Mouse (Mus musculus): Measurements from ENCODE around the gene Armc2. TPM values are rescaled to one million over a fixed set of nuclear protein-coding genes. Genes with fewer than 3 reads are reported as not detected.

Armc2 gene
- total and polyA plus RNA-seq, 3 experiments, result 0.27 TPM; not detected in 2

- no peaks in the 10 kb centered on the region for H3K9me3 ChIP-seq (replicated peaks)
- peaks cover 18% of the 10 kb centered on the region for H3K4me1 ChIP-seq (ENCODE audit: insufficient read depth, low read depth, low read length)
- H3K4me3 ChIP-seq (ENCODE audit: low read depth, low read length), result no peak overlapping the region
- no peaks in the 10 kb centered on the region for H3K27me3 ChIP-seq (ENCODE audit: insufficient read depth, low read length)
- TF ChIP-seq TAL1 (conservative IDR thresholded peaks at IDR 0.05; ENCODE audit: low read depth, low read length), result no peak
- no peak for TF ChIP-seq POLR2AphosphoS5 (IDR thresholded peaks at IDR 0.05; ENCODE audit: insufficient replicate concordance, low read depth, low read length)
- no peak for TF ChIP-seq GATA2 (IDR thresholded peaks at IDR 0.05; ENCODE audit: borderline replicate concordance, low read depth, low read length)
- TF ChIP-seq GATA1 (IDR thresholded peaks at IDR 0.05; ENCODE audit: borderline replicate concordance, low read length), result no peak
- no peak for TF ChIP-seq CTCF (IDR thresholded peaks at IDR 0.05; ENCODE audit: low read depth, low read length)
- no peak for ATAC-seq (ENCODE audit: extremely low read depth, insufficient number of reproducible peaks, low FRiP score, poor library complexity, severe bottlenecking)
- H3K36me3 ChIP-seq (replicated peaks), result no peaks in the 10 kb centered on the region
- no peak for DNase-seq (ENCODE audit: low spot score)
These were observed 139.9 kb downstream of the Armc2 start for GRCm38 (mm10) chr10:41878344-41878743.

GRCm38 (mm10) chr10:41875624-41876023 lies 142.6 kb downstream of the Armc2 start:
- Histone ChIP-seq H3K27me3 (ENCODE audit: insufficient read depth, low read length) (no peaks in the 10 kb centered on the region), H3K9me3 (replicated peaks) (no peaks in the 10 kb centered on the region), H3K36me3 (replicated peaks) (no peaks in the 10 kb centered on the region), H3K4me1 (ENCODE audit: insufficient read depth, low read depth, low read length) (peaks cover 4% of the 10 kb centered on the region; the same call in 1 of the 2 replicates), H3K4me3 (ENCODE audit: low read depth, low read length) (no peak overlapping the region)
- ATAC-seq (ENCODE audit: extremely low read depth, insufficient number of reproducible peaks, low FRiP score, poor library complexity, severe bottlenecking) (no peak), DNase-seq (ENCODE audit: low spot score) (no peak)
- TF ChIP-seq CTCF (IDR thresholded peaks at IDR 0.05; ENCODE audit: low read depth, low read length), result no peak
- TF ChIP-seq GATA2 (IDR thresholded peaks at IDR 0.05; ENCODE audit: borderline replicate concordance, low read depth, low read length), result no peak
- TF ChIP-seq POLR2AphosphoS5 (IDR thresholded peaks at IDR 0.05; ENCODE audit: insufficient replicate concordance, low read depth, low read length), result no peak
- TF ChIP-seq TAL1 (conservative IDR thresholded peaks at IDR 0.05; ENCODE audit: low read depth, low read length), result no peak
- no peak for TF ChIP-seq GATA1 (IDR thresholded peaks at IDR 0.05; ENCODE audit: borderline replicate concordance, low read length)

- H3K4me1 ChIP-seq (ENCODE audit: insufficient read depth, low read depth, low read length), result peaks cover 10% of the 10 kb centered on the region
- DNase-seq (ENCODE audit: low spot score), result no peak
- no peak for ATAC-seq (ENCODE audit: extremely low read depth, insufficient number of reproducible peaks, low FRiP score, poor library complexity, severe bottlenecking)
- no peaks in the 10 kb centered on the region for H3K9me3 ChIP-seq (replicated peaks)
- H3K4me3 ChIP-seq (ENCODE audit: low read depth, low read length), result no peak overlapping the region
- TF ChIP-seq GATA1 (IDR thresholded peaks at IDR 0.05; ENCODE audit: borderline replicate concordance, low read length) (no peak), CTCF (IDR thresholded peaks at IDR 0.05; ENCODE audit: low read depth, low read length) (no peak), TAL1 (conservative IDR thresholded peaks at IDR 0.05; ENCODE audit: low read depth, low read length) (no peak), GATA2 (IDR thresholded peaks at IDR 0.05; ENCODE audit: borderline replicate concordance, low read depth, low read length) (no peak), POLR2AphosphoS5 (IDR thresholded peaks at IDR 0.05; ENCODE audit: insufficient replicate concordance, low read depth, low read length) (no peak)
- no peaks in the 10 kb centered on the region for H3K27me3 ChIP-seq (ENCODE audit: insufficient read depth, low read length)
- peaks cover 1% of the 10 kb centered on the region for H3K36me3 ChIP-seq (replicated peaks)
These were observed 146.7 kb downstream of the Armc2 start for GRCm38 (mm10) chr10:41871564-41871963.

- DNase-seq (ENCODE audit: low spot score), result no peak
- H3K36me3 ChIP-seq (replicated peaks), result peaks cover 2% of the 10 kb centered on the region
- TF ChIP-seq CTCF (IDR thresholded peaks at IDR 0.05; ENCODE audit: low read depth, low read length) (no peak), TAL1 (conservative IDR thresholded peaks at IDR 0.05; ENCODE audit: low read depth, low read length) (no peak), GATA1 (IDR thresholded peaks at IDR 0.05; ENCODE audit: borderline replicate concordance, low read length) (no peak), GATA2 (IDR thresholded peaks at IDR 0.05; ENCODE audit: borderline replicate concordance, low read depth, low read length) (no peak), POLR2AphosphoS5 (IDR thresholded peaks at IDR 0.05; ENCODE audit: insufficient replicate concordance, low read depth, low read length) (no peak)
- no peak for ATAC-seq (ENCODE audit: extremely low read depth, insufficient number of reproducible peaks, low FRiP score, poor library complexity, severe bottlenecking)
- no peak overlapping the region for H3K4me3 ChIP-seq (ENCODE audit: low read depth, low read length)
- H3K4me1 ChIP-seq (ENCODE audit: insufficient read depth, low read depth, low read length), result peaks cover 10% of the 10 kb centered on the region
- no peaks in the 10 kb centered on the region for H3K9me3 ChIP-seq (replicated peaks)
- no peaks in the 10 kb centered on the region for H3K27me3 ChIP-seq (ENCODE audit: insufficient read depth, low read length)
These were observed 148.1 kb downstream of the Armc2 start for GRCm38 (mm10) chr10:41870101-41870500.

GRCm38 (mm10) chr10:41867956-41868355 lies 150.3 kb downstream of the Armc2 start:
- DNase-seq (ENCODE audit: low spot score) (no peak), ATAC-seq (ENCODE audit: extremely low read depth, insufficient number of reproducible peaks, low FRiP score, poor library complexity, severe bottlenecking) (no peak)
- H3K4me3 ChIP-seq (ENCODE audit: low read depth, low read length), result no peak overlapping the region

GRCm38 (mm10) chr10:41866838-41867154 lies 151.4 kb downstream of the Armc2 start:
- H3K9me3 ChIP-seq (replicated peaks), result no peaks in the 10 kb centered on the region
- H3K27me3 ChIP-seq (ENCODE audit: insufficient read depth, low read length), result no peaks in the 10 kb centered on the region
- ATAC-seq (ENCODE audit: extremely low read depth, insufficient number of reproducible peaks, low FRiP score, poor library complexity, severe bottlenecking), result no peak
- H3K4me1 ChIP-seq (ENCODE audit: insufficient read depth, low read depth, low read length), result peaks cover 24% of the 10 kb centered on the region
- DNase-seq (ENCODE audit: low spot score), result no peak
- H3K4me3 ChIP-seq (ENCODE audit: low read depth, low read length), result no peak overlapping the region
- peaks cover 2% of the 10 kb centered on the region for H3K36me3 ChIP-seq (replicated peaks)
- TF ChIP-seq POLR2AphosphoS5 (IDR thresholded peaks at IDR 0.05; ENCODE audit: insufficient replicate concordance, low read depth, low read length) (no peak), TAL1 (conservative IDR thresholded peaks at IDR 0.05; ENCODE audit: low read depth, low read length) (no peak), GATA1 (IDR thresholded peaks at IDR 0.05; ENCODE audit: borderline replicate concordance, low read length) (no peak), CTCF (IDR thresholded peaks at IDR 0.05; ENCODE audit: low read depth, low read length) (no peak), GATA2 (IDR thresholded peaks at IDR 0.05; ENCODE audit: borderline replicate concordance, low read depth, low read length) (no peak)

More at GRCm38 (mm10) chr10:41867956-41868355, 150.3 kb downstream of the Armc2 start:
- TF ChIP-seq TAL1 (conservative IDR thresholded peaks at IDR 0.05; ENCODE audit: low read depth, low read length), result no peak
- H3K27me3 ChIP-seq (ENCODE audit: insufficient read depth, low read length), result no peaks in the 10 kb centered on the region
- H3K36me3 ChIP-seq (replicated peaks), result peaks cover 2% of the 10 kb centered on the region
- peaks cover 20% of the 10 kb centered on the region for H3K4me1 ChIP-seq (ENCODE audit: insufficient read depth, low read depth, low read length)
- H3K9me3 ChIP-seq (replicated peaks), result no peaks in the 10 kb centered on the region

Measured in G1E (cell line).